Mouse (Mus musculus) MEL (cell line): ENCODE measurements around the gene Fat3. TPM values are rescaled to one million over a fixed set of nuclear protein-coding genes. Genes with fewer than 3 reads are reported as not detected.

Source experiments
- DNase-seq: peaks from one replicate; pipeline ENCODE4 v3.0.0; 2011; ENCODE audit warnings: low read depth, low spot score
- H3K27ac ChIP-seq: 2 replicates; pipeline ENCODE4 v1.5.1; 2012; ENCODE audit warnings: low read depth, mild to moderate bottlenecking, control low read depth, low read length, moderate library complexity; ENCODE audit not compliant: control insufficient read depth
- H3K27me3 ChIP-seq, 2 experiments: fragments of 150-350 bp in 1 of 2; sonication (generic) in 1 of 2; 2 replicates each; pipeline ENCODE4 v1.6.1; 2012; ENCODE audit warnings: low read length in 2 of 2, mild to moderate bottlenecking in 2 of 2, improper control_type of control experiment in 1 of 2, moderate library complexity in 1 of 2; ENCODE audit not compliant: insufficient read depth in 2 of 2, control insufficient read depth in 1 of 2
- H3K36me3 ChIP-seq, 2 experiments: 2 replicates each; pipeline ENCODE4 v1.6.1; 2012 to 2014; ENCODE audit warnings: low read length in 2 of 2, improper control_type of control experiment in 1 of 2, inconsistent platforms in 1 of 2, mild to moderate bottlenecking in 1 of 2; ENCODE audit not compliant: insufficient read depth in 2 of 2, control insufficient read depth in 1 of 2
- H3K4me1 ChIP-seq, 2 experiments: fragments of 150-350 bp in 1 of 2; sonication (generic) in 1 of 2; 2 replicates each; pipeline ENCODE4 v1.6.1; 2012; ENCODE audit warnings: low read length in 2 of 2, improper control_type of control experiment in 1 of 2, mild to moderate bottlenecking in 1 of 2; ENCODE audit not compliant: insufficient read depth in 2 of 2, control insufficient read depth in 1 of 2
- H3K4me3 ChIP-seq, 2 experiments: fragments of 150-350 bp in 1 of 2; sonication (generic) in 1 of 2; 2 replicates each; pipeline ENCODE4 v1.5.1; 2012; ENCODE audit warnings: low read depth in 2 of 2, low read length in 2 of 2, mild to moderate bottlenecking in 2 of 2, moderate library complexity in 2 of 2, control low read depth in 1 of 2, improper control_type of control experiment in 1 of 2; ENCODE audit not compliant: control insufficient read depth in 1 of 2, insufficient read depth in 1 of 2
- H3K79me2 ChIP-seq: 2 replicates; pipeline ENCODE4 v1.6.1; 2012; ENCODE audit warnings: mild to moderate bottlenecking, low read length, moderate library complexity; ENCODE audit not compliant: control insufficient read depth, poor library complexity, insufficient read depth
- H3K9ac ChIP-seq: 2 replicates; pipeline ENCODE4 v1.6.1; 2012; ENCODE audit warnings: low read depth, mild to moderate bottlenecking, control low read depth, low read length, moderate library complexity; ENCODE audit not compliant: control insufficient read depth, poor library complexity, severe bottlenecking
- H3K9me3 ChIP-seq: fragments of 150-350 bp; sonication (generic); replicated peaks from 2 replicates; pipeline ENCODE4 v1.6.1; 2012; ENCODE audit warnings: mild to moderate bottlenecking, low read length, improper control_type of control experiment, moderate library complexity; ENCODE audit not compliant: insufficient read depth
- EP300 ChIP-seq, 2 experiments: IDR thresholded peaks; 2 replicates each; pipeline ENCODE4 v1.6.1; 2011; ENCODE audit warnings: improper control_type of control experiment in 2 of 2, low read length in 2 of 2, low read depth in 1 of 2, mild to moderate bottlenecking in 1 of 2
- ETS1 ChIP-seq: IDR thresholded peaks from 2 replicates; pipeline ENCODE4 v1.6.1; 2012; ENCODE audit warnings: low read depth, mild to moderate bottlenecking, inconsistent platforms, low read length, improper control_type of control experiment, moderate library complexity
- GABPA ChIP-seq: IDR thresholded peaks from 2 replicates; pipeline ENCODE4 v1.6.1; 2012; ENCODE audit warnings: low read depth, mild to moderate bottlenecking, inconsistent platforms, low read length, improper control_type of control experiment, moderate library complexity
- GATA1 ChIP-seq: IDR thresholded peaks from 2 replicates; pipeline ENCODE4 v1.6.1; 2011; ENCODE audit warnings: low read depth, low read length, improper control_type of control experiment
- NRF1 ChIP-seq: IDR thresholded peaks from 2 replicates; pipeline ENCODE4 v1.6.1; 2014; ENCODE audit warnings: low read depth, mild to moderate bottlenecking, inconsistent platforms, low read length, improper control_type of control experiment, moderate library complexity; ENCODE audit not compliant: poor library complexity, insufficient read depth, severe bottlenecking
- RCOR1 ChIP-seq: IDR thresholded peaks from 2 replicates; pipeline ENCODE4 v1.6.1; 2012; ENCODE audit warnings: low read depth, mild to moderate bottlenecking, inconsistent platforms, low read length, improper control_type of control experiment
- SIN3A ChIP-seq: IDR thresholded peaks from 2 replicates; pipeline ENCODE4 v1.6.1; 2012; ENCODE audit warnings: low read length, improper control_type of control experiment, inconsistent platforms
- TBP ChIP-seq: IDR thresholded peaks from 2 replicates; pipeline ENCODE4 v1.8.0; 2011; ENCODE audit warnings: low read depth, low read length, improper control_type of control experiment
- TCF12 ChIP-seq: IDR thresholded peaks from 2 replicates; pipeline ENCODE4 v1.6.1; 2014; ENCODE audit warnings: low read depth, mild to moderate bottlenecking, inconsistent platforms, low read length, improper control_type of control experiment, moderate library complexity
- USF2 ChIP-seq, 2 experiments: IDR thresholded peaks; 2 replicates each; pipeline ENCODE4 v1.6.1; 2011 to 2012; ENCODE audit warnings: improper control_type of control experiment in 2 of 2, low read length in 2 of 2, borderline replicate concordance in 1 of 2, inconsistent platforms in 1 of 2, low read depth in 1 of 2, mild to moderate bottlenecking in 1 of 2; ENCODE audit not compliant: insufficient read depth in 1 of 2
- ZC3H11A ChIP-seq: IDR thresholded peaks from 2 replicates; pipeline ENCODE4 v1.6.1; 2012; ENCODE audit warnings: low read depth, mild to moderate bottlenecking, inconsistent platforms, low read length, improper control_type of control experiment
- polyA plus RNA-seq, 2 experiments: library from polyadenylated mRNA; stranded (reverse) in 1 of 2; unstranded in 1 of 2; fragments of >175 nt in 1 of 2; fragments of >200 nt in 1 of 2; gene quantifications; 2 replicates each; pipeline versions ENCODE4 v1.2.1 to v1.2.4; 2012; ENCODE audit warnings: low replicate concordance in 2 of 2, low read depth in 1 of 2; ENCODE audit not compliant: insufficient read length in 2 of 2, insufficient read depth in 1 of 2, missing spikeins in 1 of 2
- total RNA-seq: library from RNA; depleted of rRNA; stranded (reverse); fragments of 300-350 nt; gene quantifications from 2 replicates; pipeline ENCODE4 v1.2.3, GENCODE M21; 2012

The Fat3 gene
- total and polyA plus RNA-seq, 3 experiments: 1.5 to 1.8 TPM; not detected in 1

- H3K27ac ChIP-seq: no peak overlapping the region
- peak; percentile 61 for DNase-seq
- H3K4me1 ChIP-seq: no peaks in the 10 kb centered on the region
- H3K79me2 ChIP-seq: no peaks in the 10 kb centered on the region
- H3K27me3 ChIP-seq: no peaks in the 10 kb centered on the region
- H3K36me3 ChIP-seq: no peaks in the 10 kb centered on the region
- H3K4me3 ChIP-seq: no peak overlapping the region
- H3K9me3 ChIP-seq: no peaks in the 10 kb centered on the region
- H3K9ac ChIP-seq: no peak overlapping the region
- 0 out of 2 replicates have a peak, but pooled peaks have one; percentile 42 for TF ChIP-seq ETS1
- TF ChIP-seq TBP: no peak
- TF ChIP-seq TCF12: peak; percentile 32; the same call in 1 of the 2 replicates
- TF ChIP-seq NRF1: no peak
- TF ChIP-seq GATA1: peak; percentile 31; the same call in 1 of the 2 replicates
- TF ChIP-seq RCOR1: peak; percentile 94
- peak; percentile 21 to 26; a peak in 1 of 4 replicates for TF ChIP-seq EP300 (IDR thresholded peaks at IDR 0.05; ENCODE audit: low read depth in 1 of 2, low read length in 2 of 2)
- TF ChIP-seq ZC3H11A: no peak
- TF ChIP-seq, all 39 proteins: peak for 5
Observed at GRCm38 (mm10) chr9:16312599-16313197, 188.4 kb downstream of the Fat3 start.

GRCm38 (mm10) chr9:16310855-16311848 is 189.9 kb downstream of the Fat3 start:
- no peaks in the 10 kb centered on the region for H3K36me3 ChIP-seq
- DNase-seq: no peak
- no peaks in the 10 kb centered on the region for H3K27me3 ChIP-seq
- no peaks in the 10 kb centered on the region for H3K9me3 ChIP-seq
- TF ChIP-seq USF2 (IDR thresholded peaks at IDR 0.05; ENCODE audit: borderline replicate concordance in 1 of 2, insufficient read depth in 1 of 2, low read depth in 1 of 2, low read length in 2 of 2): no peak
- TF ChIP-seq SIN3A: no peak
- no peak for TF ChIP-seq GABPA
- TF ChIP-seq ZC3H11A: no peak
- TF ChIP-seq TBP: no peak
- no peaks in the 10 kb centered on the region for H3K4me1 ChIP-seq
- no peak overlapping the region for H3K27ac ChIP-seq
- no peaks in the 10 kb centered on the region for H3K79me2 ChIP-seq
- H3K9ac ChIP-seq: no peak overlapping the region
- H3K4me3 ChIP-seq: no peak overlapping the region
